Mouse (Mus musculus) myocyte (in vitro differentiated cells): ENCODE data around the gene Shoc2. TPM values are rescaled to one million over a fixed set of nuclear protein-coding genes. Genes with fewer than 3 reads are reported as not detected.

Source experiments
- polyA plus RNA-seq: library from polyadenylated mRNA; unstranded; fragments of >200 nt; fragmentation: generic; extraction: Trizol; gene quantifications from one replicate; pipeline ENCODE4 v1.2.1, GENCODE M21; 2012; ENCODE audit warnings: missing spikeins

The Shoc2 gene
- polyA plus RNA-seq, 1 experiment: 11.4 TPM

Other genes with a start within 250 kb of the Shoc2 start
- gene Pdcd4, start 52.1 kb upstream of the Shoc2 start, polyA plus RNA-seq: 8.4 TPM
- gene Bbip1, start 321 bp downstream of the Shoc2 start, polyA plus RNA-seq: 31.0 TPM
- 0.20 TPM for gene Adra2a, start 99.8 kb downstream of the Shoc2 start, polyA plus RNA-seq